Mouse (Mus musculus): Measurements from ENCODE around the gene Cntnap3. TPM values are rescaled to one million over a fixed set of nuclear protein-coding genes. Genes with fewer than 3 reads are reported as not detected.

The Cntnap3 gene
- polyA plus RNA-seq, 1 experiment from 2014 or later: 1.7 TPM

Other genes starting within 250 kb of the Cntnap3 start
- gene Spata31, start 13.5 kb upstream of the Cntnap3 start, polyA plus RNA-seq (2014; fragmentation: Nextera tagmentation; extraction: Ambion mirVana): not detected in 2 replicates
- gene Spata31d1c, start 129.1 kb upstream of the Cntnap3 start, polyA plus RNA-seq (2014; fragmentation: Nextera tagmentation; extraction: Ambion mirVana): not detected in 2 replicates
- not detected in 2 replicates for gene Prss47, start 148.8 kb upstream of the Cntnap3 start, polyA plus RNA-seq (2014; fragmentation: Nextera tagmentation; extraction: Ambion mirVana)
- 33.9 and 43.4 TPM in 2 replicates for gene Mfsd14b, start 209.0 kb upstream of the Cntnap3 start, polyA plus RNA-seq (2014; fragmentation: Nextera tagmentation; extraction: Ambion mirVana)
- gene Olfr465-ps1, start 234.1 kb upstream of the Cntnap3 start, polyA plus RNA-seq (2014; fragmentation: Nextera tagmentation; extraction: Ambion mirVana): not detected in 2 replicates
- not detected in 2 replicates for gene Olfr466, start 246.3 kb upstream of the Cntnap3 start, polyA plus RNA-seq (2014; fragmentation: Nextera tagmentation; extraction: Ambion mirVana)

All from hindbrain, embryonic 14.5 days (tissue).